Mouse (Mus musculus): Measurements from ENCODE around the gene Mipep. TPM values are rescaled to one million over a fixed set of nuclear protein-coding genes. Genes with fewer than 3 reads are reported as not detected.

Mipep gene
- polyA plus RNA-seq, 1 experiment from 2014 or later: 24.1 TPM

- 80% methylated on average over 9 of the region's 9 CpGs for WGBS
- peaks cover 44% of the 10 kb centered on the region for H3K36me3 ChIP-seq
- ATAC-seq (ENCODE audit: low FRiP score, low read depth): no peak
- H3K27ac ChIP-seq (replicated peaks): no peak overlapping the region
- no peaks in the 10 kb centered on the region for H3K27me3 ChIP-seq
- H3K9ac ChIP-seq (replicated peaks): no peak overlapping the region
- no peak overlapping the region for H3K4me2 ChIP-seq (replicated peaks)
- no peak overlapping the region for H3K4me3 ChIP-seq
- peaks cover 21% of the 10 kb centered on the region; the same call in 1 of the 2 replicates for H3K4me1 ChIP-seq
- H3K9me3 ChIP-seq: no peaks in the 10 kb centered on the region
Observed at GRCm38 (mm10) chr14:60743681-60744080, 40.7 kb upstream of the Mipep start.

GRCm38 (mm10) chr14:60745201-60745600 is 39.2 kb upstream of the Mipep start:
- H3K9me3 ChIP-seq: no peaks in the 10 kb centered on the region
- H3K4me1 ChIP-seq: peaks cover 16% of the 10 kb centered on the region; the same call in 1 of the 2 replicates
- H3K4me3 ChIP-seq: no peak overlapping the region
- no peak overlapping the region for H3K4me2 ChIP-seq (replicated peaks)
- ATAC-seq (ENCODE audit: low FRiP score, low read depth): no peak
- no peaks in the 10 kb centered on the region for H3K27me3 ChIP-seq
- H3K27ac ChIP-seq (replicated peaks): no peak overlapping the region
- H3K36me3 ChIP-seq: peaks cover 59% of the 10 kb centered on the region
- 94% methylated on average over 6 of the region's 6 CpGs for WGBS
- no peak overlapping the region for H3K9ac ChIP-seq (replicated peaks)

- no peak for ATAC-seq (ENCODE audit: low FRiP score, low read depth)
- Histone ChIP-seq H3K36me3 (peaks cover 69% of the 10 kb centered on the region), H3K9me3 (no peaks in the 10 kb centered on the region), H3K4me3 (no peak overlapping the region), H3K27me3 (no peaks in the 10 kb centered on the region), H3K4me1 (peaks cover 13% of the 10 kb centered on the region; the same call in 1 of the 2 replicates), H3K27ac (replicated peaks) (no peak overlapping the region), H3K9ac (replicated peaks) (no peak overlapping the region), H3K4me2 (replicated peaks) (no peak overlapping the region)
- 94% methylated on average over 10 of the region's 10 CpGs for WGBS
Observed at GRCm38 (mm10) chr14:60746141-60746540, 38.2 kb upstream of the Mipep start.

- H3K36me3 ChIP-seq: peaks cover 72% of the 10 kb centered on the region
- peaks cover 7% of the 10 kb centered on the region; the same call in 1 of the 2 replicates for H3K4me1 ChIP-seq
- no peak for ATAC-seq (ENCODE audit: low FRiP score, low read depth)
- H3K9ac ChIP-seq (replicated peaks): no peak overlapping the region
- no peak overlapping the region for H3K27ac ChIP-seq (replicated peaks)
- whole genome bisulfite sequencing: 92% methylated on average over 21 of the region's 21 CpGs
- H3K4me2 ChIP-seq (replicated peaks): no peak overlapping the region
- H3K4me3 ChIP-seq: no peak overlapping the region
- no peaks in the 10 kb centered on the region for H3K9me3 ChIP-seq
- no peaks in the 10 kb centered on the region for H3K27me3 ChIP-seq
Observed at GRCm38 (mm10) chr14:60747154-60747870, 37.1 kb upstream of the Mipep start.

DNA sequence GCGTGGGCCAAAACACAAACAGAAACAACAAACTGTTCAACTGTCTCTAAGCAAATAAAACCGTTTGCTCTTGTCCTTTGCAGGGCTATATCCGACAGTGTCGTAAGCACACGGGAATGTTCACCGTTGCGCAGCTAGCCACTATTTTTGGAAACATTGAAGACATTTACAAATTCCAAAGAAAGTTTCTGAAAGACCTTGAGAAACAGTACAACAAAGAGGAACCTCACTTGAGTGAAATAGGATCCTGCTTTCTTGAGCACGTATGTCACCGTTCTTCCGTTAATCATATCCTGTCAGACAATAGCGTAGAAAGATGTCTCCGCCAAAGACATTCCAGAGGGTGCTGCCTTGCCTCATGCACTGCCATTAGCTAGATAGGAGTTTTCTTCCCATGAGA is 34.5 kb upstream of the Mipep start:
- no peak overlapping the region for H3K27ac ChIP-seq (replicated peaks)
- no peaks in the 10 kb centered on the region for H3K27me3 ChIP-seq
- no peak overlapping the region for H3K4me2 ChIP-seq (replicated peaks)
- peaks cover 91% of the 10 kb centered on the region for H3K36me3 ChIP-seq
- no peak overlapping the region for H3K9ac ChIP-seq (replicated peaks)
- no peaks in the 10 kb centered on the region for H3K9me3 ChIP-seq
- ATAC-seq (ENCODE audit: low FRiP score, low read depth): no peak
- H3K4me3 ChIP-seq: no peak overlapping the region
- 92% methylated on average over 12 of the region's 12 CpGs for WGBS
- H3K4me1 ChIP-seq: peaks cover 15% of the 10 kb centered on the region; the same call in 1 of the 2 replicates

GRCm38 (mm10) chr14:60751581-60751980 is 32.8 kb upstream of the Mipep start:
- no peaks in the 10 kb centered on the region for H3K9me3 ChIP-seq
- H3K9ac ChIP-seq (replicated peaks): no peak overlapping the region

GRCm38 (mm10) chr14:60752892-60753800 is 31.2 kb upstream of the Mipep start:
- Histone ChIP-seq H3K4me1 (peaks cover 15% of the 10 kb centered on the region; the same call in 1 of the 2 replicates), H3K4me2 (replicated peaks) (no peak overlapping the region), H3K9ac (replicated peaks) (no peak overlapping the region), H3K36me3 (peaks cover 91% of the 10 kb centered on the region), H3K27me3 (no peaks in the 10 kb centered on the region), H3K9me3 (no peaks in the 10 kb centered on the region), H3K4me3 (no peak overlapping the region), H3K27ac (replicated peaks) (no peak overlapping the region; the same call in 1 of the 2 replicates)
- ATAC-seq (ENCODE audit: low FRiP score, low read depth): no peak; the same call in 1 of the 2 replicates
- 71% methylated on average over 14 of the region's 14 CpGs for WGBS

More at GRCm38 (mm10) chr14:60751581-60751980, 32.8 kb upstream of the Mipep start:
- no peak overlapping the region for H3K4me2 ChIP-seq (replicated peaks)
- peaks cover 91% of the 10 kb centered on the region for H3K36me3 ChIP-seq
- no peak overlapping the region for H3K27ac ChIP-seq (replicated peaks)
- H3K4me1 ChIP-seq: peaks cover 15% of the 10 kb centered on the region; the same call in 1 of the 2 replicates
- no peak for ATAC-seq (ENCODE audit: low FRiP score, low read depth)
- H3K27me3 ChIP-seq: no peaks in the 10 kb centered on the region
- 95% methylated on average over 16 of the region's 16 CpGs for WGBS
- no peak overlapping the region for H3K4me3 ChIP-seq

GRCm38 (mm10) chr14:60753801-60754126 is 30.6 kb upstream of the Mipep start:
- Histone ChIP-seq H3K27ac (replicated peaks) (no peak overlapping the region), H3K4me3 (no peak overlapping the region), H3K4me1 (peaks cover 15% of the 10 kb centered on the region; the same call in 1 of the 2 replicates), H3K9me3 (no peaks in the 10 kb centered on the region), H3K36me3 (peaks cover 92% of the 10 kb centered on the region), H3K4me2 (replicated peaks) (no peak overlapping the region), H3K9ac (replicated peaks) (no peak overlapping the region), H3K27me3 (no peaks in the 10 kb centered on the region)
- ATAC-seq (ENCODE audit: low FRiP score, low read depth): no peak
- WGBS: 89% methylated on average over 10 of the region's 10 CpGs

GRCm38 (mm10) chr14:60754656-60755055 is 29.7 kb upstream of the Mipep start:
- ATAC-seq (ENCODE audit: low FRiP score, low read depth): no peak
- no peak overlapping the region for H3K27ac ChIP-seq (replicated peaks)
- H3K36me3 ChIP-seq: peaks cover 92% of the 10 kb centered on the region
- no peak overlapping the region for H3K4me3 ChIP-seq
- no peaks in the 10 kb centered on the region for H3K9me3 ChIP-seq
- H3K9ac ChIP-seq (replicated peaks): no peak overlapping the region
- no peaks in the 10 kb centered on the region for H3K27me3 ChIP-seq
- peaks cover 15% of the 10 kb centered on the region; the same call in 1 of the 2 replicates for H3K4me1 ChIP-seq
- WGBS: 96% methylated on average over 5 of the region's 5 CpGs
- H3K4me2 ChIP-seq (replicated peaks): no peak overlapping the region

DNA sequence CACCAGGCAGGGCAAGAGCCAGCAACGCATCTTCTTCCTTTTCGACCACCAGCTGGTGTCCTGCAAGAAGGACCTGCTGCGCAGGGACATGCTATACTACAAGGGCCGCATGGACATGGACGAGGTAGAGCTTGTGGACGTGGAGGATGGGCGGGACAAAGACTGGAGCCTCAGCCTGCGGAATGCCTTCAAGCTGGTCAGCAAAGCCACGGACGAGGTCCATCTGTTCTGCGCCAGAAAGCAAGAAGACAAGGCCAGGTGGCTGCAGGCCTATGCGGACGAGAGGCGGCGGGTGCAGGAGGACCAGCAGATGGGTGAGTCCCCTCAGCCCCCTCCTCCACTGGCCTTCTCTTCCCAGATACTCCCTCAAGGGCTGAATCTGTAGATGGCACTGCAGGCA is 28.1 kb upstream of the Mipep start:
- no peak for ATAC-seq (ENCODE audit: low FRiP score, low read depth)
- H3K4me2 ChIP-seq (replicated peaks): no peak overlapping the region
- no peaks in the 10 kb centered on the region for H3K9me3 ChIP-seq
- no peaks in the 10 kb centered on the region for H3K27me3 ChIP-seq
- H3K36me3 ChIP-seq: peaks cover 92% of the 10 kb centered on the region
- H3K9ac ChIP-seq (replicated peaks): no peak overlapping the region
- H3K4me3 ChIP-seq: no peak overlapping the region
- 96% methylated on average over 15 of the region's 15 CpGs for WGBS
- peaks cover 9% of the 10 kb centered on the region; the same call in 1 of the 2 replicates for H3K4me1 ChIP-seq
- H3K27ac ChIP-seq (replicated peaks): no peak overlapping the region

DNA sequence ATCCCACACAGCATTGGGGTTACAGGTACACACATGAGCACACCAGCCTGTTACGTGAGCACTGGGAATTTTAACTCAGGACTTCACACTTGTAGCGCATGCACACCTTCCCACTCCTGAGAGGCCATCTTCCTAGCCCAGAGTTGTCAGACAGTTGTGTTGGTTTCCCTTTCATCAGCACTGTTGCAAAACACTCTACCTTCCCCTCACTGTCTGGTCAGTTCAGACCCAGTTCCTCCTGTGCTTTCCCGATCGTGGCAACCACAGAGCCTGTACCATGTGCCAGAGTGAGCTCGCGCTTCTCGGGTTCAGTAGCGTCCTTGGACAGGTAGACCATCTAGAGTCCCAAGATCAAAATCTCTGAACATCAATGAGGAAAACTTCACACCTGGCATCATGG is 27.1 kb upstream of the Mipep start:
- Histone ChIP-seq H3K9ac (replicated peaks) (no peak overlapping the region), H3K9me3 (no peaks in the 10 kb centered on the region), H3K4me3 (no peak overlapping the region), H3K27me3 (no peaks in the 10 kb centered on the region), H3K27ac (replicated peaks) (no peak overlapping the region), H3K4me2 (replicated peaks) (no peak overlapping the region), H3K4me1 (peaks cover 9% of the 10 kb centered on the region; the same call in 1 of the 2 replicates), H3K36me3 (peaks cover 94% of the 10 kb centered on the region)
- WGBS: 97% methylated on average over 8 of the region's 8 CpGs
- no peak for ATAC-seq (ENCODE audit: low FRiP score, low read depth)

DNA sequence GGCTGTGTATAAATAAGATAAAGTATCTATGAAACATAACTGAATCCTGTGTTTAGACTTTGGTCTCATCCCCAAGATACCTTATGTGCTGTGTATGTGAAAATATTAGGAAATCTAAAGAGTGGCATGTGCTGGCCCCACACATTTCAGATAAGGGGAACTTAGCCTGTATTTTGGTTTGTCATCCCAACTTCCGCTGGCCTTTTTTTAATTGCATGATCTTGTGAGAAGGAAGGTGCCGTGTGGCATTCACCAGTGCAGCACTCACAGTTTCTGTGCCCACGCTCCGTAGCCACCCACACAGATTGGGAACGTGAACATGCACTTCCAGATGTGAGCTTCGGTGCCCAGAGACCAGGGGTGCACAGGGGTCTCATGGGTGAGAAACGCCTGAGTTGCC is 26.7 kb upstream of the Mipep start:
- Histone ChIP-seq H3K36me3 (peaks cover 97% of the 10 kb centered on the region), H3K9me3 (no peaks in the 10 kb centered on the region), H3K27me3 (no peaks in the 10 kb centered on the region), H3K27ac (replicated peaks) (no peak overlapping the region), H3K9ac (replicated peaks) (no peak overlapping the region), H3K4me2 (replicated peaks) (no peak overlapping the region), H3K4me1 (peaks cover 8% of the 10 kb centered on the region; the same call in 1 of the 2 replicates), H3K4me3 (no peak overlapping the region)
- no peak for ATAC-seq (ENCODE audit: low FRiP score, low read depth)
- 97% methylated on average over 7 of the region's 7 CpGs for WGBS

All from midbrain, embryonic 12.5 days (tissue).